Mouse (Mus musculus) myocyte (in vitro differentiated cells): ENCODE measurements around the gene Galk2. TPM values are rescaled to one million over a fixed set of nuclear protein-coding genes. Genes with fewer than 3 reads are reported as not detected.
A peak's percentile ranks its signal among the peaks of the same experiment; 100 is the strongest.

Source experiments
- H3K27me3 ChIP-seq: one replicate; pipeline ENCODE4 v1.6.1; 2011; ENCODE audit not compliant: control insufficient read depth, insufficient read depth, insufficient read length
- H3K36me3 ChIP-seq: one replicate; pipeline ENCODE4 v1.6.1; 2011; ENCODE audit not compliant: control insufficient read depth, insufficient read depth
- H3K4me2 ChIP-seq: one replicate; pipeline ENCODE4 v1.6.1; 2011; ENCODE audit warnings: low read depth, control low read depth
- H3K4me3 ChIP-seq: one replicate; pipeline ENCODE4 v1.5.1; 2011; ENCODE audit warnings: mild to moderate bottlenecking, control low read depth, moderate library complexity
- H3K79me2 ChIP-seq: one replicate; pipeline ENCODE4 v1.6.1; 2011; ENCODE audit not compliant: control insufficient read depth, insufficient read depth
- H3ac ChIP-seq: one replicate; pipeline ENCODE4 v1.6.1; 2011; ENCODE audit not compliant: control insufficient read depth, insufficient read length
- CEBPB ChIP-seq: IDR thresholded peaks from 2 replicates; pipeline ENCODE4 v1.6.1; 2011; ENCODE audit warnings: mild to moderate bottlenecking, moderate library complexity; ENCODE audit not compliant: poor library complexity, insufficient read depth, severe bottlenecking
- E2F4 ChIP-seq: IDR thresholded peaks from one replicate; pipeline ENCODE4 v1.6.1; 2011; ENCODE audit warnings: mild to moderate bottlenecking, control low read depth, moderate library complexity; ENCODE audit not compliant: insufficient read depth
- MAX ChIP-seq: IDR thresholded peaks from one replicate; pipeline ENCODE4 v1.6.1; 2011; ENCODE audit warnings: low read depth, mild to moderate bottlenecking, control low read depth
- MYOD1 ChIP-seq, 3 experiments: IDR thresholded peaks; one replicate each; pipeline ENCODE4 v1.6.1; 2011; ENCODE audit warnings: control low read depth in 2 of 3, low read depth in 2 of 3, mild to moderate bottlenecking in 2 of 3, moderate library complexity in 1 of 3; ENCODE audit not compliant: insufficient read length in 2 of 3, control insufficient read depth in 1 of 3
- MYOG ChIP-seq, 3 experiments: IDR thresholded peaks; one replicate each; pipeline ENCODE4 v1.6.1; 2011; ENCODE audit warnings: control low read depth in 2 of 3, low read depth in 2 of 3, mild to moderate bottlenecking in 2 of 3; ENCODE audit not compliant: insufficient read length in 2 of 3, control insufficient read depth in 1 of 3, insufficient read depth in 1 of 3
- POLR2A ChIP-seq: IDR thresholded peaks from one replicate; pipeline ENCODE4 v1.6.1; 2011; ENCODE audit warnings: low read depth, mild to moderate bottlenecking, control low read depth, moderate library complexity; ENCODE audit not compliant: insufficient read length
- POLR2AphosphoS2 ChIP-seq: IDR thresholded peaks from one replicate; pipeline ENCODE4 v1.6.1; 2011; ENCODE audit warnings: low read depth, control low read depth; ENCODE audit not compliant: insufficient read length
- REST ChIP-seq: IDR thresholded peaks from one replicate; pipeline ENCODE4 v1.6.1; 2011; ENCODE audit warnings: mild to moderate bottlenecking, control low read depth, moderate library complexity; ENCODE audit not compliant: insufficient read depth, insufficient read length
- SRF ChIP-seq: IDR thresholded peaks from one replicate; pipeline ENCODE4 v1.6.1; 2011; ENCODE audit warnings: low read depth; ENCODE audit not compliant: control insufficient read depth, insufficient read length
- TCF12 ChIP-seq: IDR thresholded peaks from one replicate; pipeline ENCODE4 v1.6.1; 2011; ENCODE audit warnings: mild to moderate bottlenecking, control low read depth; ENCODE audit not compliant: poor library complexity, insufficient read depth, severe bottlenecking
- TCF3 ChIP-seq: IDR thresholded peaks from one replicate; pipeline ENCODE4 v1.6.1; 2011; ENCODE audit warnings: low read depth, control low read depth; ENCODE audit not compliant: insufficient read length
- USF1 ChIP-seq: IDR thresholded peaks from one replicate; pipeline ENCODE4 v1.6.1; 2011; ENCODE audit warnings: low read depth, mild to moderate bottlenecking, control low read depth, moderate library complexity
- polyA plus RNA-seq: library from polyadenylated mRNA; unstranded; fragments of >200 nt; fragmentation: generic; extraction: Trizol; gene quantifications from one replicate; pipeline ENCODE4 v1.2.1, GENCODE M21; 2012; ENCODE audit warnings: missing spikeins

Galk2 gene
- polyA plus RNA-seq, 1 experiment: 17.8 TPM

- Histone ChIP-seq H3K4me3 (no peak overlapping the region), H3K36me3 (no peaks in the 10 kb centered on the region), H3ac (no peak overlapping the region), H3K79me2 (no peaks in the 10 kb centered on the region), H3K27me3 (no peaks in the 10 kb centered on the region), H3K4me2 (no peak overlapping the region)
- TF ChIP-seq CEBPB (no peak), SRF (no peak), MYOD1 (IDR thresholded peaks at IDR 0.05; ENCODE audit: control insufficient read depth in 1 of 3, insufficient read length in 2 of 3, low read depth in 2 of 3) (no peak), TCF3 (no peak), E2F4 (no peak), MAX (no peak), MYOG (IDR thresholded peaks at IDR 0.05; ENCODE audit: control insufficient read depth in 1 of 3, insufficient read depth in 1 of 3, insufficient read length in 2 of 3, low read depth in 2 of 3) (no peak), REST (no peak), USF1 (no peak), TCF12 (no peak), POLR2A (no peak), POLR2AphosphoS2 (no peak)
Observed at GRCm38 (mm10) chr2:125924554-125924953, 65.6 kb downstream of the Galk2 start.

DNA sequence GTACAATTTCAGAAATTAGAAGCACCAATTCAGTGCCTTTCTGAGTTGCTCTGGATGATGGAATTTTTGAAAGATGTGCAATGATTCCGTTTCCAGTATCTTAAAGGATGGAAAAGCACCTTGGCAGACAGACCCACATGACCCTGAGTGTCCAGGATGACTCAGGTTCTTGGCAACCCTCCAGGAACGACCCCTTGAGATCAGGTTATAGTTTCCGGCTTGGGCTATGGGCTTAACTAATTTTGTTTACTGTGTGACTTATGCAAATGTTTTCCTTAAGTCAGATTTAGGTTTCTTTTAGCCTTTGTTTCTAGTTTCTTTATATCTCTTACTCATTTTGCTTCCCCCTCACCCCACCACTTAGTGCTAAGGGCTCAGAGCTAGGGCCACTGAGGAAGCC lies 66.2 kb downstream of the Galk2 start:
- TF ChIP-seq REST (no peak), MYOD1 (IDR thresholded peaks at IDR 0.05; ENCODE audit: control insufficient read depth in 1 of 3, insufficient read length in 2 of 3, low read depth in 2 of 3) (no peak), CEBPB (no peak), USF1 (no peak), TCF3 (no peak), TCF12 (no peak), POLR2AphosphoS2 (no peak)
- H3K4me2 ChIP-seq: no peak overlapping the region
- no peaks in the 10 kb centered on the region for H3K27me3 ChIP-seq
- no peaks in the 10 kb centered on the region for H3K36me3 ChIP-seq
- H3K79me2 ChIP-seq: no peaks in the 10 kb centered on the region
- no peak overlapping the region for H3ac ChIP-seq
- no peak overlapping the region for H3K4me3 ChIP-seq

DNA sequence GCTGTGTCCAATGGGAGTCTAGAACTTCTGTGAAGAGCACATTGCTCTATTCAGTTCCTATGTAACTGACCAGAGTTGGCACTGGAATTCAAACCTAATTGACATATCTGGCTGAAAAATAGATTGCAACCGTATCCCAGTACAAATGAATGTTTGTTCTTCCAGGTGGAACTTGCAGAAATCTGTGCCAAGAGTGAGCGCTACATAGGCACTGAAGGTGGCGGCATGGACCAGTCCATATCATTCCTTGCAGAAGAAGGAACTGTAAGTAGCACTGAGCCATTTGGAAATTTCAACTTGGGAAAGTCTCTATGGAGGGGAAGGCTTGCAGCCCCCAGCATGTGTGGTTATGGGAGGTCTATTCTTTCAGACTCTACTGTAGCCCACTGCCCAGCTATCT lies 70.5 kb downstream of the Galk2 start:
- H3K4me3 ChIP-seq: no peak overlapping the region
- TF ChIP-seq USF1 (no peak), TCF12 (no peak), MYOD1 (IDR thresholded peaks at IDR 0.05; ENCODE audit: control insufficient read depth in 1 of 3, insufficient read length in 2 of 3, low read depth in 2 of 3) (no peak), MAX (no peak), POLR2A (no peak), TCF3 (no peak), MYOG (IDR thresholded peaks at IDR 0.05; ENCODE audit: control insufficient read depth in 1 of 3, insufficient read depth in 1 of 3, insufficient read length in 2 of 3, low read depth in 2 of 3) (no peak), POLR2AphosphoS2 (no peak), SRF (no peak)
- no peaks in the 10 kb centered on the region for H3K79me2 ChIP-seq
- no peaks in the 10 kb centered on the region for H3K27me3 ChIP-seq
- H3K4me2 ChIP-seq: no peak overlapping the region
- no peak overlapping the region for H3ac ChIP-seq
- no peaks in the 10 kb centered on the region for H3K36me3 ChIP-seq

GRCm38 (mm10) chr2:125929872-125930271 lies 71.0 kb downstream of the Galk2 start:
- H3K36me3 ChIP-seq: no peaks in the 10 kb centered on the region
- no peaks in the 10 kb centered on the region for H3K27me3 ChIP-seq
- H3ac ChIP-seq: no peak overlapping the region
- H3K4me3 ChIP-seq: no peak overlapping the region
- no peaks in the 10 kb centered on the region for H3K79me2 ChIP-seq
- no peak for TF ChIP-seq E2F4
- TF ChIP-seq USF1: no peak
- peak; percentile 85 for TF ChIP-seq CEBPB
- no peak for TF ChIP-seq TCF12
- TF ChIP-seq REST: no peak
- no peak for TF ChIP-seq POLR2AphosphoS2
- TF ChIP-seq MAX: no peak
- H3K4me2 ChIP-seq: peak overlapping the region; percentile 31

- Histone ChIP-seq H3K4me3 (no peak overlapping the region), H3K4me2 (no peak overlapping the region)
Observed at GRCm38 (mm10) chr2:125931193-125931592, 72.3 kb downstream of the Galk2 start.

More at GRCm38 (mm10) chr2:125931193-125931592, 72.3 kb downstream of the Galk2 start:
- no peaks in the 10 kb centered on the region for H3K27me3 ChIP-seq
- no peak for TF ChIP-seq REST
- TF ChIP-seq SRF: no peak
- no peak for TF ChIP-seq MAX
- TF ChIP-seq TCF12: no peak
- no peak for TF ChIP-seq MYOD1 (IDR thresholded peaks at IDR 0.05; ENCODE audit: control insufficient read depth in 1 of 3, insufficient read length in 2 of 3, low read depth in 2 of 3)
- no peak for TF ChIP-seq POLR2AphosphoS2
- no peak for TF ChIP-seq CEBPB
- H3ac ChIP-seq: no peak overlapping the region
- H3K79me2 ChIP-seq: no peaks in the 10 kb centered on the region
- peaks cover 5% of the 10 kb centered on the region for H3K36me3 ChIP-seq
